Mouse (Mus musculus): ENCODE results near the gene Ythdc1.
A peak's percentile ranks its signal among the peaks of the same experiment; 100 is the strongest.
"Not testable (repeated sequence)": the region's sequence is repeated elsewhere in the genome, so short reads cannot be mapped to it uniquely, and the experiment has no call there.

Ythdc1 gene

DNA sequence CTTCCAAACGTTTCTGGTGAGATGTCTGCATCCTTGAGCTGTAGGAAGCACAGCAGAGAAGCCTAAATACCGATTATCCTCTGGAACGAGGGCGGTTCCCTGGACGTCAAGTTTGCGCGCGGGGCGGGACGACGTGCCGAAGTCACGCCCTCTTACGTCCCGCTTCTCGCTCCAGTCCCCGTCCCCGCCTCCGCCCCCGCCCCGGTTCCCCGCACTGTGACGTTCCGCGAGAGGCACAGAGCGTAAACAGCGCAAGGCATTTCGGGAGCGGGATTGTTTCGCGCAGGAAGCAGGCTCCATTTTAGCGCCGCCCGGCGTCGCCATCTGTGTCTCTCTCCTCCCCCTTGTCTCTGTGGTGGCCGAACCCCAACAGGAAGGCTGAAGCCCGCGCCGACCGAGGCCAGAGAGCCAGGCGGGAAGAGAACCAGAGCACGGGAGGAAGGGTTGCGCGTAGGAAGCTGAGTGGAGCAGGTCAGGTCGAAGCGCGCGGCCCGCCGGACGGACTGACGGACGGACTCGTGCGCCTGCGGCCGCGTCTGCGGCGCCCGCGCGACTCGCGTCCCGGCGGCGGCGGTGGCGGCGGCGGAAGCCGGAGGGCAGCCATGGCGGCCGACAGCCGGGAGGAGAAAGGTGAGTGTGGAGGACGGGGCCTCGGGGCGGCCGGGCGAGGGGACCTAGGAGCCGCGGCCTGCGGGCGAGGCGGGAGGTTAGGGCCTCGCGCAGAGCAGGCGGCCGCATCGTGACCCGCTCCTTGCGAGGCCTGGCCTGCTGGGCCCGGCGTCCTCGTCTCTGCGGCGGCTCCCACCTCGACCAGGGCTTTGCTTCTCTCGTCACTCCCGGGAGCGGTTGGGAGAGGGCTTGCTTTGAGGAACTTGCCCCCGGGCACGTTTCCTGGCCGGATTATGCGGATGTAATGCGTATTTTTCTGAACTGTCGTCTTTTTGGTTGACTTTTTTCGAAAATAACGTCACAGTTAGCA lies at the start of gene Ythdc1:
Gene Ythdc1 (plus strand): TSS at position 260 of the 979 bp plus-strand sequence.
- peak; percentile 98 for DNase-seq (ENCODE audit: low read depth, low spot score)

DNA sequence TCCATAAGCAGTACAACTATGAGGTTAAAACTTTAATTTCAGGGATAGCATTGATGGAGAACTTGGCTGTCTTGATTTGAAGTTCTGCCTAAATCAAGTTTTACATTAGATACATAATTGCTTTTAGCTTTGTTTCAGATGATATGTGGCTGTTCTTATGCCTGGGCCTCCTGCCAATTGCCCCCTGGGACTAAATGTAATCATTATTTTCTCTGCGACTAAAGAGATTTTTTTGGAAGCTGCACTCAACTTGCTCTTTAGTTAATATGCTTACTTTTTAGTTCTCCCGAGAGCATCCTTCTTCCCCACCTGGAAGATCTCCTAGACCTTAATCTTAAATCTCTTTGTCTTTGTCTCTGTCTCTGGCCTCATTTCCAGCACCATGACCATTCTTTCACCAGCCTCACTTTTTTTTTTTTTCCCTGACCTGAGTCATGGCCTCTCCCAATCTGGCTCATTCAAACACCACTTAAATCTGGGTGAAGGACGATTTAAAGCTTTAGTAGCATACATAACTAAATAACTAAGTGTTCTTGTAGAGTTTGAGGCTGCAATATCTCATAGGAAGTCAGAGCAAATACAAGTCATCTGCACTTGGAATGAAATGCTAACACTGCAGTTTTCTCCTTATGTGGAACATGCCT lies 34.9 kb upstream of the Ythdc1 start:
- DNase-seq (ENCODE audit: low read depth, low spot score), result peak; percentile 66

DNA sequence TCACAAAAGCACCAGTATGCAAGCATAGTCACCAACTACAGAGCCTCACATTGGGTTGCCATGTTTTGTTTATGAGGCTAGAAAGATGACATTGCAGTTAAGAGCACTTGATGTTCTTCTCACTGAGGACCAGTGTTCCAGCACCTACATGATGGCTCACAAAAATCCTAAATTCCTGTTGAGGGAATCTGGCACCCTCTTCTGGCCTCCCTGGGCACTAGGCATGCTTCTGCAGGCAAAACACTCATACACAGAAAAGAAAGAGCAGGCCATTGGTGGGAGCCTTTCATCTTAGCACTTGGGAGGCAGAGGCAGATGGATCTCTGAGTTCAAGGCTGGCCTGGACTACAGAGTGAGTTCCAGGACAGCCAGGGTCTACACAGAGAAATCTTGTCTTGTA lies 33.0 kb upstream of the Ythdc1 start:
- peak; percentile 62 for DNase-seq (ENCODE audit: low read depth, low spot score)

DNA sequence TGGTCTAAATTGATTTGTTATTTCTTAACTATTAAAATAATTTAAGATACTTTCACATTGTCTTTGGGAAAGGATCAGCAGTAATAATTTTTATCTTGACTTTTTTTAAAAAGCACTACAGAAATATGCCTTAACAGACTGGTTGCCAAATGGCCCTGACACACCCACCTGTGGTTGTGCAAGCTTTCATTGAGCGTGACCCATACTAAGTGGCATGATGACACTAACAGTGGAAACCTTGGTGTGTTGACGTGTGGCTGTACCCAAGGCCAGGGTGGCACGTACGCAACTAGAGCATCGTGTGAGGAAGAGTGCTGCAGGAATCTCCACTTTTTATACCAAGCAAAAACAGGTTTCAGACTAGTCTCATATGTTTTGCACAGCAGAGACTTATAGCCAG lies 27.1 kb upstream of the Ythdc1 start:
- DNase-seq (ENCODE audit: low read depth, low spot score), result no peak

DNA sequence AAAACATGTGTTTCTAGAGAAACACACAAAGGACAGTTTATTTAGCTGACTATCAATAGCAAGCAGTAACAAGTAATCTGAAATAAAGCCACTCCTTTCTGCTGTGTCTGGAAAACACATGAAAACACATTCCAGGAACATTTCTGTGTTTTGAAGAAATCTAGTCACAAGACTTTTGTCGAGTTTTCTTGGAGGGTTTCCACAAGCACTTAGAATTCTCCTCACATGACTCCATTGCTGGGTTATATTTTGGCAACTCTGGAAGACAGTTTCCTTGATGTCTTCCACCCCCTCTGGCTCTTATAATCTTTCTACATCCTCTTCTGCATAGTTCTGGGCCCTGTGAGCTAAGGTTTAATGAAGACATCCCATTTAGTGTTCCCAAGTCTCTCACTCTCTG lies 25.6 kb upstream of the Ythdc1 start:
- peak; percentile 34 for DNase-seq (ENCODE audit: low read depth, low spot score)

DNA sequence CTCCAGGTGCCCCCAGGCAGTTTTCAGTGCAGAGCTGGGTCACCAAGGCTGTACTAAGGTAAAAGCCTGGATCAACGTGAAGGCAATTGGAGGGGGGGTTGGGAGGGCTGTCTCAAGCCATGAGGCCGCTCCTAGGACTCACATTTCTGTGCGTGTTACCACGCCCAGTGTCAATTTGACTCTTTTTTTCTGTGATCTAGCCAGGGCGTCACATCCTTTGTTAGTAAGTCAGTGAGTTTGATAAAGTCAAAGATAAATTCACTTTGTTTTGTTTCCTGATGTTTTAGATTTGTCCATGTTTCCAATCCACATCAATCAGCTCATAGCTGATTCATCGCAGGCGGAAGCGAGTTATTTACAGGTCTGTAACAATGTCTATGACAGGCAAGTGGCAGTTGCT lies 21.0 kb upstream of the Ythdc1 start:
- no peak for DNase-seq (ENCODE audit: low read depth, low spot score)

DNA sequence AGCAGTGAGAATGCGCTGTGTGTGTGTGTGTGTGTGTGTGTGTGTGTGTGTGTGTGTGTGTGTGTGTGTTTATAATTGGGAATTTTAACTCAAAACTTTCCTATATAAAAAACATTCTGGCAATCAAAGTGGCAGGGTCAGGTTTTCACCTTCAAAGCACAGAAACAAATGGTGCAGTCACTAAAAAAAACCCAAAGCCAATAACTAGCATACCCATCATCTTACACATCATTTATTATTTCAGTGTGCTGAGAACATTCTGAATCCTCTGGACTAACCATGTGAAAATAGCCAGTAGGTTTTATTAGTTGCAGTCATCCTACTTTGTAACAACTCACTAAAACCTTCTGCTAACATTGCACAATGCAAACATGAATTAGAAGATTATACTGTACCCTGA lies 19.8 kb upstream of the Ythdc1 start:
- DNase-seq (ENCODE audit: low read depth, low spot score), result no peak

DNA sequence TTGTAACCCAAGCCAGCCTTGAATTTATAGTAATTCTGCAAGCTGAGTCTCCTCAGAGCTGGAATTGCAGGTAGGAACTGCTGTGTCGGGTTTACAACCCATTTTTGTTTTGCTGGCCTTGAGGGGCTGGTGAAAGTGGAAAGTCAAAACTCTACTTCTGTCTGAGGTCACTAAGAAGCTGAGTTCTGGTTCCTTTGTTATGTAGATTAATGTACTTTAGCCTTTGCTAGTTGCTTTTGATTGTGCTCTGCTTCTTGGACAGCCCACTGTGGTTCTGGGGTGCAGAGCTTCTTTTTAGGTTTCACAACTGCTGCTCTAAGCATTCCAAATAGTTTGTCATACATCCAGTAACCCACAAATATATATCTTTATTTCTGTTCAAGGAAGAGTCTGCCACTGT lies 17.2 kb upstream of the Ythdc1 start:
- DNase-seq (ENCODE audit: low read depth, low spot score), result no peak

DNA sequence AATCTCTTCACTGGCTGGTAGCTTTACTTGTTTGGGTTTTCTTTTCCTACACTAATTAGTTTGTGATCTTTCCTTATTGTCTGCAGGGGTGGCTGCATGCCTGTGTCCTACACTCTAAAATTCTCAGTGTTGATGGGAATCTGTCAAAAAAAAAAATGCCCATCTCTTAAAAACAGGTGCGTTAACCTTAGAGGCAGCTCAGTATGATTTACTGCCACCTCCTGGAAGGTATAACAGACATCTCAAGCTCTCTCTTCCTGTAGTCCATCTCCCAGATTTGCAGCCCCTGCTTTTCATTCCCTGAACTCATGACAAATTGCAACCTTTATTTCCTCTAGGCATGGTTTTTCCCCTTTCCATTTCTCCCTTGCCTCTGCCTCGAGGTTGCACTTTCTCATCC lies 14.1 kb upstream of the Ythdc1 start:
- DNase-seq (ENCODE audit: low read depth, low spot score), result no peak

DNA sequence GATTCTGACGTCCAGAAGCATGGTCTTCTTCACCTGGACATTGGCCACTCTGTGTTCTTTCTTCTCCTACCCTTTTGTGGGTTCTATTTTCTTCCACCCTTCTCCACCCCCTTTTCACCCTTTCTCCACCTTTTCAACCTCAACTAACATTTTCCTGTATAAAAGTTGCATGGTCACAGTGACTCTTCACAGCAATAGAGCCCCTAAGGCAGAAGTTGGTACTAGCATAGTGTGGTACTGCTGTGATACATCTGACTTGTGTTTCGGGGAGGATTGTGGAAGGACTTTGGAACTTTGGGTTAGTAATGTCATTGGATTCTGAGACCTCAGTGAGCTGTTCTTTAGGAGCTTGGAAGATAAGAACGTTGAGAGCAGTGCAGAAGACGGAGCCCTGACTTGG lies 11.8 kb upstream of the Ythdc1 start:
- no peak for DNase-seq (ENCODE audit: low read depth, low spot score)

DNA sequence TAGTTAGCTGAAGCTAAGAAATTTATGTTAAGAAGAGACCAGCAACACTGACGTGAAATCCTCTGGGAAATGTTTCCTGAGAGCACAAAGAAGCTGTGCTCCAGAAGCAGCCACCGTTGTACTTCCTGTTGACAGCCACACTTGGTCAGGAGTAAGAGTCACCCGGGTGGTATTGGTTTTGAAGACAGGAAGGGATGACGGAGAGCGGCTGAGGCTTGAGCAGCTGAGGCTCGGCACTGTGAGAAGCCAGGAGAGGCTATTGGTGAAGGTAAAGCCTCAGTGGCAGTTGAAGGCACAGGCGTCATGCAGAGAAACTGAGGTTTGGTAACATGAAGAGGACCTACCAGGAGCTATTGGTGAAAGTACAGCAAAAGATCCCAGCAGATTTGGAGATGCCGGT lies 11.2 kb upstream of the Ythdc1 start:
- no peak for DNase-seq (ENCODE audit: low read depth, low spot score)

DNA sequence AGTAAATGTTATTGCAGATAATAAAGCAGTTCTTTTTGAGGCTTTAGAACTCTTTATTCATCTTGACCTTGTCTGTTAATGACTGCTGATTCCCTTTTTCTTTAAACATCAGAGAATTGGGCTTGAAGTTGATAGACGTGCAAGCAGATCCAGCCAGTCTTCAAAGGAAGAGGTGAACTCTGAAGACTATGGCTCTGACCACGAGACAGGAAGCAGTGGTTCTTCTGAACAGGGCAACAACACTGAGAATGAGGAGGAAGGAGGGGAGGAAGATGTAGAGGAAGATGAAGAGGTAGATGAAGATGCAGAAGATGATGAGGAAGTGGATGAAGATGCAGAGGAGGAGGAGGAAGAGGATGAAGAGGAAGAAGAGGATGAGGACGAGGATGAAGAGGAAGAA lies 12.8 kb downstream of the Ythdc1 start:
- no peak for DNase-seq (ENCODE audit: low read depth, low spot score)

DNA sequence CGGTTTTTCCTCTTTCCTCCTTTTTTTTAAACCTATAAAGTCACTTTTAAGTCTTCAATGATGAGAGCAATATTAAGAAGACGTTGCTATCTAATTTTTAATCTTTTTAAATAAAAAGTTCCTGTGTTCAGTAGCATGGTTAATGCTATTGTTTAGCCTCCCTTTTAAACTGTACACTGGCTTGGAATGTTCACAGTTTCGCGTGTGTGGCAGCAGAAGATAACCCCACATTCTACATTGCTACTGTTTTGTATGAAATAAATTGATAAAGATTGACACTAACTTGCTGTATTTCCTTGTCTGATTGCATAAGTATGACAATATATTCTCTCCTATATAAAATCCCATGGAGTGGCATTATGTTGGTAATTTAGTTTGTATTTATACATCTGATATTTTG lies 32.4 kb downstream of the Ythdc1 start:
- DNase-seq (ENCODE audit: low read depth, low spot score), result not testable (repeated sequence)

DNA sequence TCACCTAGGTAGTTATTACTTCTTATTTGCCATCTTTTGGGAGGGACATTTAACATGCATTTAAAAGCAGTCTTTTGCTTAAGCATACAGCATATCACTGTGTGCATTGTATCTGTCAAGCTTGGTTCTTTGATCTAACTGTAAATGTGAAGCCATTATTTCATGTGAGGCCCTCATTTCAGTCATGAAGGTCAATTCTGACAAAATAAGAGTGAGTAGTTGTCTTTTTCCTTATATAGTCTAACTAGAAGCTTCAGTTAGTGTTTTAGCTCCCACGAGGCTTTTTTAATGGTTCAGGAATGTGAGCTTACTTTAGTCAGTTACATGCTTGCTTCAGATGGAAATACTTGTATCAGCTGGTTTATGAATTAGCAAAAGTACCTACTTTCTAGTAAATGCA lies 34.1 kb downstream of the Ythdc1 start:
- DNase-seq (ENCODE audit: low read depth, low spot score), result peak; percentile 34

DNA sequence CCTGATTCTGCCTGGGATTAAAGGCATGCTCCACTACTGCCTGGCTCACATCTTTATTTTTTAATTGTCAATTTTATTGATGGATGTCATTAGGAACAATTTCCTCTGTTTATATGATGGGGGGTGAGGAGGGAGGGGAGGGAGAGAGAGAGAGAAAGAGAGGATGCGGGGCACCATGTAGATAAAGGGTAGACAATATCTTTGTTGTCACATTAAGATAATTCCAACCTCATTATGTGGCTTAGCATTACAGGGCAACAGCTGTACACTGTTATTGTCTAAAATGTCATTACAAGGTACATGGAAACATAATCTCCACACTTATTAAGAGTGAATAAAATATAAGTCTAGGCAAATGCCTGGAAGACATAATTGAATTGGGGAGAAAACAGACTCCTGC lies 35.5 kb downstream of the Ythdc1 start:
- DNase-seq (ENCODE audit: low read depth, low spot score), result no peak

DNA sequence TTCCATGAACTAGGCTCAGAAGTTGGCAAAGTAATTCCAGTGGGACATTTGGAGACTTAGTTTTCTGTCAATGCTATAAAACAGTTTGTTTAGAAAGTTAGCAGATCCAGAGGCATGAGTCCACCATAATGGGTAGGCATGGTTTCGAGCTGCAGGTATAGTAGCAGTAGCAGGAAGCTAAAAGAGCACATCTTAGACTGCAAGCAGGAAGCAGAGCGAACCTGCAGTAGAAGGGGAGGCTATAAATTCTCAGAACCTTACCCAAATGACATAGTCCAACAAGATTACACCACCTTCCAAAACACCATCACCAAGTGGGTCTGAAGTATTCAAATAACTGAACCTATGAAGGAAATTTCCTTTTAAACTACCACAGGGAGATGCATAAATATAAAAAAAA lies 36.2 kb downstream of the Ythdc1 start:
- DNase-seq (ENCODE audit: low read depth, low spot score), result no peak

DNA sequence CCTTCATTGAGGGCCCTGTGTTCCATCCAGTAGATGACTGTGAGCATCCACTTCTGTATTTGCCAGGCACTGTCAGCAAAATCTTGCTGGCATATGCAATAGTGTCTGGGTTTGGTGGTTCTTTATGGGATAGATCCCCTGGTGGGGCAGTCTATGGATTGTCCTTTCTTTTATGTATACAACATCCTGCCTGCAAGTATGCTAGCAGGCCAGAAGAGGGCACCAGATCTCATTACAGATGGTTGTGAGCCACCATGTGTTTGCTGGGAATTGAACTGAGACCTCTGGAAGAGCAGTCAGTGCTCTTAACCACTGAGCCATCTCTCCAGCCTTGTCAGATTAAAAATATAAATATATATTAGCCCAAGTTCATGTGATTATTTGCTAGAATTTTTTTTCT lies 37.2 kb downstream of the Ythdc1 start:
- not testable (repeated sequence) for DNase-seq (ENCODE audit: low read depth, low spot score)

DNA sequence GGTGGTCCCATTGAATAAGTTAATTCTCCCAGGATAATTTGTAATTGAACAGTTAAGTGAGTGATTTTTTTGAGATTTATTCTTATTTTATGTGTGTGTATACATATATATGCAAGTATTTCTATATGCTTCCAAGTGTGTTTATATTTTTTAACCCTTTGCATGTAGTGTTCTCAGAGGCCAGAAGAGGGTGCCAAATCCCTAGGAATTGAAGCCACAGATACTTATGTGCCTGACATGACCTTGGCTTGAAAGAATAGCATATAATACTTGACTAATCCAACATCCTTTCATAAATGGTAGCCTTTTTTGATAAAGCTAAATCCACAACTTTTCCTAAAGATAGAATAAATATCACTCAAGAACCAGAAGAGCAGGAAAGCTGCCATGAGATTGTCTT lies 46.1 kb downstream of the Ythdc1 start:
- DNase-seq (ENCODE audit: low read depth, low spot score), result peak; percentile 77

DNA sequence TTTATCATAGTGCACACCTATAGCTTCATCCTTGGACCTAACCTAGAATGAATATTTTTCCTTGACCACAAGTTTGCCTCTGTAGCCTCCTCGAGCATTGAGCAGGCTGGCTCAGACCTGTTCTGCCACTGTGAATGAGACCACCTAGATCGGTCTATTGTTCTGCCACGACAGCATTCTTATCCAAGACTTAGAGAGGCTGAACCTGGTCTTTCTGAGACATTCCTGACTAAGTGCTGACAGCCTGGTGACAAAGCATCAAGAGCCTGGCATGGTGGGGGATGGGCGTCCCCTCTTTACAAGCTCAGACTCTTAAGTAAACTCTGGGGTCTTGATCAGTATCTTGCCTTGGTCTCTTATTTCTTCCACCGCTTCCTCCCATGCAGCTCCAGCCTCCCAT lies 47.6 kb downstream of the Ythdc1 start:
- no peak for DNase-seq (ENCODE audit: low read depth, low spot score)

DNA sequence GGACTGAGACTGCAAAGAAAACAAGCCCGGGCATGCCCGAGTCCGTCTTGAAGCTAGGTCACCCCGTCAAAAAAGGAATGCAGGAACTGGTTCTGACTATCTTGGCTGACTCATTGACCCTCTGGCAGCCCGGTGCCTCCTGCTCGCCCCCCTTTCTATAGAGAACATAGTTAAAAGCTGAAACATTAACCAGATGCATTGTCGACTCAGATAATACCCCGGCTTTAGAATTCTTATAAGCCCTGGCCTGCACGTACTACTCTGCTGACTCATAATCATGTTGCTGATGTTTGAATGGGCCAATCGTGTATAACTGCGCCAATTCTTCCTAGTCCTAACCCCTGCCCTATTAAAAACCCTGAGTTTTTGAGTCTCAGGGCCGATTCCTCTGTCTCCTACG lies 52.5 kb downstream of the Ythdc1 start:
- DNase-seq (ENCODE audit: low read depth, low spot score), result peak; percentile 32

DNA sequence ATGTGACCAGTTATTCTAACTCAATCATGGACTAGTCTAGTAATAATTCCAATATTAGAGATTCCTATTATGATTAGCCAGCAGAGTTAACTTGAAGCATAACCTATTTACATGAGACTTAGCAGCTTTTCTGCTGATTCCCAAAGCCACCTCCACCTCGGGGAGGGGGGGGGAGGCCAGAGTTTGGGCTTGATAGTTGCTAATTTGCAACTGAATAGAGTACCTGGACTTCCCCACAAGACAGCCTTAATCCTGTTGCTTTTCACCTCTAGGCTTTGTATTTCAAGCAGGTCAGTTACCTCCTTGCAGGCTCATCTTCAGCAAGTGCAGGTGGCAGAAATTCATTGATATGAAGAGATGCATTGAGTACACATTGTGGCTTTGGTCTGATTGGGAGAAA lies 53.7 kb downstream of the Ythdc1 start:
- DNase-seq (ENCODE audit: low read depth, low spot score), result no peak

DNA sequence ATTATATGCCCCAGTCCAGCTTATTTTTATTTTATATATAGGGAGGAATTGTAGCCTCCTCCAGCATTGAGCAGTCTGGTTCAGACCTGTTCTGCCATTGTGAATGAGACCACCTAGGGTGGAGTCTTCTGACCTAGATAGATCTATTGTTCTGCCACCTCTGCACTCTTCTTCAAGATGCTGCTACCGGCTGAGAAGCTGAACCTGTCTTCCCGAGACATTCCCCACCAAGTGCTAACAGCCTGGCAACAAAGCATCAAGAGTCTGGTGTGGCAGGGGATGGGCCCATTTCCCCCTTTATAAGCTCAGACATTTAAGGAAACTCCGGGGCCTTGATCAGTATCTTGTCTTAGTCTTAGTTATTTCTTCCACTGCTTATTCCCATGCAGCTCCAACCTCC lies 54.3 kb downstream of the Ythdc1 start:
- no peak for DNase-seq (ENCODE audit: low read depth, low spot score)

DNA sequence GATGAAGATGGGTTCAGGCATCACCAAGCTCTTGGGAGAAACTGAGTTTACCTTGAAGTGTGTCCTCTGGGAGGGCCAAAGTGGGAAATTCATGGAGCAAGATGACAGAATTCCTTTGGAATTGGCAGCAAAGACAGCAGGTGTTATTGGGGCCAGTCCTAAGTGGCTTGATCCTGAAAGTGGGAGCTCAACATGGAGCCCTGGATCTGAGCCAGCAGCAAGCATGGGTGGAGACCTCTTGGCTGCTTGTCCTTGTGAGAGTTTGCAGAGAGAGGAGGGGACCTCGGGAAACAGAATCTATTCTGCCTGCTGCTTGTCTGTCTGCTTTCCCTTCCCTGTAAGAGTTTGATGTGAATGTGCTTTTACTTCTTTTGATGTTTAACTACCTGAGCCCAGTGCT lies 67.9 kb downstream of the Ythdc1 start:
- no peak for DNase-seq (ENCODE audit: low read depth, low spot score)
